Mouse (Mus musculus) MEL (cell line): ENCODE measurements around the gene Gabrg3.

Experiments used
- CHD2 ChIP-seq: IDR thresholded peaks from 2 replicates; pipeline ENCODE4 v1.6.1; 2011; ENCODE audit warnings: low read length, improper control_type of control experiment
- CTCF ChIP-seq, 3 experiments: IDR thresholded peaks in 2 of 3; conservative IDR thresholded peaks in 1 of 3; 2 replicates each; pipeline ENCODE4 v1.5.1; 2011 to 2012; ENCODE audit warnings: low read length in 3 of 3, low read depth in 2 of 3, mild to moderate bottlenecking in 2 of 3, improper control_type of control experiment in 1 of 3, inconsistent platforms in 1 of 3, mixed read lengths in 1 of 3, moderate library complexity in 1 of 3; ENCODE audit not compliant: control insufficient read depth in 1 of 3, insufficient read depth in 1 of 3, poor library complexity in 1 of 3, severe bottlenecking in 1 of 3
- MEF2A ChIP-seq: IDR thresholded peaks from 2 replicates; pipeline ENCODE4 v1.6.1; 2014; ENCODE audit warnings: low read depth, mild to moderate bottlenecking, inconsistent platforms, low read length, improper control_type of control experiment; ENCODE audit not compliant: poor library complexity, insufficient replicate concordance, severe bottlenecking; ENCODE audit errors: extremely low read depth
- POLR2AphosphoS5 ChIP-seq: IDR thresholded peaks from 2 replicates; pipeline ENCODE4 v1.6.1; 2012; ENCODE audit warnings: low read depth, borderline replicate concordance, mild to moderate bottlenecking, inconsistent platforms, low read length, moderate library complexity, mixed read lengths
- TBP ChIP-seq: IDR thresholded peaks from 2 replicates; pipeline ENCODE4 v1.8.0; 2011; ENCODE audit warnings: low read depth, low read length, improper control_type of control experiment

DNA sequence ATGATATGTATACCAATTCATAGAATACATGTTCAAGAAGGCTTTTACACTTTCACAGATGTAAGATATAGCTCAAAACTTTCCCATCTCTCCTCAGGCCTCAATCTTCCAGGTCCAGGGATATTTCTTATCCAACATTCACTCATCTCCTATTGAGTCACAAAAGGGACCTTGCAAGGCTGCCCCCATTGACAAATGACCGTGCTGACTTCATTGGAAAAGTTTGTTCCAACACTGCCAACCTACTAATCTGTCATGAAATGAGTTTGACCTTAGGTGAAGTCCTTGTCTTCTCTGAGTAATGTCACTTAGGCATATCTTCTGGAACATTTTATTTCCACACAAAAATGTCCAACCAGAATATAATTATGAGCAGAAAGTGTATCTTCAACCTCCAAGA lies 64.9 kb downstream of the Gabrg3 start:
- no peak for TF ChIP-seq CTCF (IDR thresholded peaks at IDR 0.05 in 2 of 3, conservative IDR thresholded peaks at IDR 0.05 in 1 of 3; ENCODE audit: control insufficient read depth in 1 of 3, insufficient read depth in 1 of 3, low read depth in 2 of 3, low read length in 3 of 3, poor library complexity in 1 of 3, severe bottlenecking in 1 of 3)
- TF ChIP-seq TBP = no peak
- no peak for TF ChIP-seq MEF2A
- TF ChIP-seq CHD2 = no peak
- TF ChIP-seq POLR2AphosphoS5 = no peak
